In the genomic region with DNA sequence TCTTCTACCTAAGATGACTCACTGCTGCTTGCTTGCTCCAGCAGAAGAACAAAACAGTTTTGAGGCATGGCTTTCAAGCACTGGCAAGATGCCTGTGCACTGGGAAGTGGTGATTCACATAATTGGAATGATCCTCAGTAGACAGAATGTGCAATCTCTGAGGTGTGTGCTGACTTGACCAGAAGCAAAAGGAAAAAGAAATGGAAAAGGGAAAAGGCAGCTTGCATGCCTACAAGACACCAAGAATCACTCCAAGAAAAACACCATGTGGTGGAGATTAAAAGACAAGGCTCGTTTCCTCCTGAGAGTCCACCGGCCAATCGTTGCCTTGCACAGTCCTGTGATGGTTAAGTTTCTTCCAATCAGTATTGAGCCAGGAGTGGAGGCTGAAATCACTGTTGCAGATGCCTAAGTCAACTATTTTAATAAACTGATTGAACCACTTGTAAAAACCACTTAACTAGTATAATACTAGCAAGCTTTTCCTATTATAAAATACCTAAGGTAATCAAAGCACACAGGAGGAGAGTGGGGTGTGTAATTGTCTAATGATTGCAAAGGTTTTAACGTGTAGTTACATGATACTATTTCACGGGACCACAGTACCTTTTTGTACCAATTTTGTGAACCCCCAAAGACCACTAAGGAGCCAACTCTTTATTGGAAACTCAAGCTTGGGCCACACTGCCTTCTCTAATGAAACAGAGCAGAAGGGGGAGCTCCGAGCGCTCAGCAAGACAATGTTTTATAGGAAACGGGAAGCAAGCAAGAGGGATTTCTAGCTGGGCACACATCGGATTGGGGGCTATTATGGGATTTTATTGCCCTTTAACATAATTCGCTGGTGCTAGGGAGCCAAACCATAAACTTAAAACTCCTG, we compare ENCODE assay signal across 8 mouse cellular contexts.
DNase-seq lines count a peak whose midpoint lies in the region; ATAC-seq and TF ChIP-seq lines count a peak whose summit lies in the region.

No protein-coding gene starts in this region.

- TF ChIP-seq CTCF in cerebellum, adult 2 months (IDR thresholded peaks at IDR 0.05; ENCODE audit: borderline replicate concordance, insufficient read depth, low read depth, low read length) = no peak

- DNase-seq in limb, embryonic 11.5 days (ENCODE audit: low spot score) = peak; percentile 24
- no peak for DNase-seq in limb, embryonic 10.5 days (ENCODE audit: low spot score)
- peak; percentile 66 to 85 for DNase-seq in cerebellum, adult 2 months
- peak; percentile 40 for DNase-seq in gastrocnemius, postnatal 25 days
- DNase-seq in layer of hippocampus, postnatal 36 days = peak; percentile 33 to 40
- peak; percentile 76 for DNase-seq in right cerebral cortex, postnatal 25 days
- no peak for DNase-seq in c-Kit-positive CD71-positive TER-119-positive erythroid progenitor cells, embryonic 14.5 days (ENCODE audit: low spot score)
- no peak for DNase-seq in thymus, postnatal 25 days

- no peak overlapping the region for H3K4me2 ChIP-seq in limb, embryonic 11.5 days (ENCODE audit: low read depth, severe bottlenecking)

- ATAC-seq in limb, embryonic 11.5 days (ENCODE audit: insufficient number of reproducible peaks, low FRiP score, low TSS enrichment, low read depth) = peak; percentile 74

- 47% methylated on average over 10 of the region's 10 CpGs for WGBS in limb, embryonic 11.5 days
- WGBS in limb, embryonic 10.5 days = 75% methylated on average over 10 of the region's 10 CpGs
- 65% methylated on average over 10 of the region's 10 CpGs for WGBS in cerebellum, adult 2 months

- H3K9ac ChIP-seq in limb, embryonic 11.5 days (ENCODE audit: low read length) = no peak overlapping the region

- no peaks in the 10 kb centered on the region for H3K36me3 ChIP-seq in limb, embryonic 11.5 days (ENCODE audit: control insufficient read depth, insufficient read depth, low read length)
- no peaks in the 10 kb centered on the region for H3K36me3 ChIP-seq in limb, embryonic 10.5 days

- no peak overlapping the region for H3K4me3 ChIP-seq in limb, embryonic 11.5 days (ENCODE audit: low read depth, low read length)
- H3K4me3 ChIP-seq in limb, embryonic 10.5 days = no peak overlapping the region
- H3K4me3 ChIP-seq in cerebellum, adult 2 months (replicated peaks; ENCODE audit: insufficient read depth, low read depth, low read length) = no peak overlapping the region

- H3K4me1 ChIP-seq in limb, embryonic 11.5 days (ENCODE audit: control insufficient read depth, insufficient read depth, low read length) = no peaks in the 10 kb centered on the region
- no peaks in the 10 kb centered on the region for H3K4me1 ChIP-seq in limb, embryonic 10.5 days
- no peaks in the 10 kb centered on the region; the same call in 1 of the 2 replicates for H3K4me1 ChIP-seq in cerebellum, adult 2 months (ENCODE audit: control insufficient read depth, insufficient read depth, low read length)

- H3K27me3 ChIP-seq in limb, embryonic 11.5 days (ENCODE audit: control insufficient read depth, insufficient read depth, low read length) = no peaks in the 10 kb centered on the region
- no peaks in the 10 kb centered on the region for H3K27me3 ChIP-seq in limb, embryonic 10.5 days (ENCODE audit: low read depth, poor library complexity, severe bottlenecking)
- H3K27me3 ChIP-seq in cerebellum, adult 2 months (ENCODE audit: control insufficient read depth, insufficient read depth, low read length) = no peaks in the 10 kb centered on the region

- H3K27ac ChIP-seq in limb, embryonic 11.5 days (replicated peaks; ENCODE audit: low read depth, low read length) = no peak overlapping the region
- H3K27ac ChIP-seq in limb, embryonic 10.5 days = no peak overlapping the region
- no peak overlapping the region for H3K27ac ChIP-seq in cerebellum, adult 2 months (ENCODE audit: insufficient read depth, low read length)

- no peaks in the 10 kb centered on the region for H3K9me3 ChIP-seq in limb, embryonic 11.5 days (ENCODE audit: control insufficient read depth, low read length)
- no peaks in the 10 kb centered on the region for H3K9me3 ChIP-seq in limb, embryonic 10.5 days (replicated peaks)

- TF ChIP-seq POLR2A in cerebellum, adult 2 months (IDR thresholded peaks at IDR 0.05; ENCODE audit: borderline replicate concordance, insufficient read depth, low read length) = no peak

Comparison
In these comparisons a context has a peak if more than half of its experiments do, and no peak if none do; other contexts are left out.
1. DNase-seq: peak in limb, embryonic 11.5 days (single experiment), cerebellum, adult 2 months (2 of 2), gastrocnemius, postnatal 25 days (single experiment), layer of hippocampus, postnatal 36 days (2 of 2) and right cerebral cortex, postnatal 25 days (single experiment); none in limb, embryonic 10.5 days (single experiment), c-Kit-positive CD71-positive TER-119-positive erythroid progenitor cells, embryonic 14.5 days (single experiment) and thymus, postnatal 25 days (single experiment).